Mouse (Mus musculus) heart, postnatal 0 days (tissue): ENCODE data around the gene Maats1.

ENCODE experiments used
- CTCF ChIP-seq: IDR thresholded peaks from 2 replicates; pipeline ENCODE4 v1.5.1; 2016; ENCODE audit warnings: antibody characterized with exemption, control low read depth, low read depth
- EP300 ChIP-seq: IDR thresholded peaks from 2 replicates; pipeline ENCODE4 v1.6.1; 2016; ENCODE audit warnings: antibody characterized with exemption, low read depth

GRCm38 (mm10) chr16:38365390-38365789 lies 23.4 kb upstream of the Maats1 start:
- TF ChIP-seq CTCF = no peak
- no peak for TF ChIP-seq EP300
